Mouse (Mus musculus): ENCODE data around the gene Hist4h4. TPM values are rescaled to one million over a fixed set of nuclear protein-coding genes. Genes with fewer than 3 reads are reported as not detected.
A peak's percentile ranks its signal among the peaks of the same experiment; 100 is the strongest.
"Not testable (repeated sequence)": the region's sequence is repeated elsewhere in the genome, so short reads cannot be mapped to it uniquely, and the experiment has no call there.

The Hist4h4 gene
- total and polyA plus RNA-seq, 3 experiments, result 0.89 to 179 (median 60.9) TPM

- ATAC-seq (ENCODE audit: extremely low read depth, insufficient number of reproducible peaks, low FRiP score, poor library complexity, severe bottlenecking) (no peak), DNase-seq (ENCODE audit: low spot score) (no peak)
- no peak overlapping the region; the same call in 1 of the 2 replicates for H3K4me3 ChIP-seq (ENCODE audit: low read depth, low read length)
- H3K36me3 ChIP-seq (replicated peaks), result peaks cover 11% of the 10 kb centered on the region
- TF ChIP-seq TAL1 (conservative IDR thresholded peaks at IDR 0.05; ENCODE audit: low read depth, low read length), result no peak
- no peak for TF ChIP-seq GATA1 (IDR thresholded peaks at IDR 0.05; ENCODE audit: borderline replicate concordance, low read length)
- no peak for TF ChIP-seq CTCF (IDR thresholded peaks at IDR 0.05; ENCODE audit: low read depth, low read length)
- TF ChIP-seq GATA2 (IDR thresholded peaks at IDR 0.05; ENCODE audit: borderline replicate concordance, low read depth, low read length), result no peak
- no peak for TF ChIP-seq POLR2AphosphoS5 (IDR thresholded peaks at IDR 0.05; ENCODE audit: insufficient replicate concordance, low read depth, low read length)
- no peaks in the 10 kb centered on the region for H3K9me3 ChIP-seq (replicated peaks)
- peaks cover 47% of the 10 kb centered on the region for H3K4me1 ChIP-seq (ENCODE audit: insufficient read depth, low read depth, low read length)
- H3K27me3 ChIP-seq (ENCODE audit: insufficient read depth, low read length), result no peaks in the 10 kb centered on the region
Observed at GRCm38 (mm10) chr6:136805409-136805775, 1.2 kb upstream of the Hist4h4 start.

DNA sequence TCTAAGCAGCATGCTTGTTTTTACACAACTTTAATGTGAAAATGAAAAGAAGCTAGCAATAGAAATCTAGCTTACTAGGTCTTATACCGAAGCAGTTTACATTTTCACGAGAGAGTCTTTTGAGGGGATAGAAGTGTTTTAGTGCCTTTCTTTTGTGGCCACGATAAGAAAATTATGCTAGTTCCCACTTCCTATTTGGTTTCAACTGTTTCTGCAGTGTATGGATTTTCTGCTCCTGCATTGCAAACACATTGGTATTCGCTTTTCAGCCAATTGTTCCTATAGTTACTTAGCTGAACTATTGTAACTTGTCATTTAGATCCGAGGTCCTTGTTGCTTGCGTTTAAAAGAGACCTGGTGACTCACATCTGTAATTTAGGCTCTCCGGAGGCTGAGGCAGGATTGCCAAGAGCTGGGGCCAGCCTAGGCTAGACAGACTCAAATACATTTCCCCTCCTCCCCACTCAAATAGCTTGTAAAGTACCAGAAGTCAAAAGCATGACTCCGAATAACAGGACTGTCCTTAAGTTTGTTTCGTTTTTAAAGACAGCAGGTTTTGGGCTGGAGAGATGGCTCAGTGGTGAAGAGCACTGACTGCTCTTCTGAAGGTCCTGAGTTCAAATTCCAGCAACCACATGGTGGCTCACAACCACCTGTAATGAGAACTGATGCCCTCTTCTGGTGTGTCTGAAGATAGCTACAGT is 642 bp upstream of the Hist4h4 start:
- H3K27me3 ChIP-seq (ENCODE audit: insufficient read depth, low read length), result no peaks in the 10 kb centered on the region
- DNase-seq (ENCODE audit: low spot score), result no peak
- TF ChIP-seq GATA1 (IDR thresholded peaks at IDR 0.05; ENCODE audit: borderline replicate concordance, low read length), result no peak
- TF ChIP-seq POLR2AphosphoS5 (IDR thresholded peaks at IDR 0.05; ENCODE audit: insufficient replicate concordance, low read depth, low read length), result no peak
- no peak for TF ChIP-seq CTCF (IDR thresholded peaks at IDR 0.05; ENCODE audit: low read depth, low read length)
- no peak for TF ChIP-seq GATA2 (IDR thresholded peaks at IDR 0.05; ENCODE audit: borderline replicate concordance, low read depth, low read length)
- no peak for TF ChIP-seq TAL1 (conservative IDR thresholded peaks at IDR 0.05; ENCODE audit: low read depth, low read length)
- peak overlapping the region; percentile 74 for H3K4me3 ChIP-seq (ENCODE audit: low read depth, low read length)
- H3K4me1 ChIP-seq (ENCODE audit: insufficient read depth, low read depth, low read length), result peaks cover 42% of the 10 kb centered on the region
- no peak for ATAC-seq (ENCODE audit: extremely low read depth, insufficient number of reproducible peaks, low FRiP score, poor library complexity, severe bottlenecking)
- H3K36me3 ChIP-seq (replicated peaks), result peaks cover 6% of the 10 kb centered on the region
- H3K9me3 ChIP-seq (replicated peaks), result no peaks in the 10 kb centered on the region

DNA sequence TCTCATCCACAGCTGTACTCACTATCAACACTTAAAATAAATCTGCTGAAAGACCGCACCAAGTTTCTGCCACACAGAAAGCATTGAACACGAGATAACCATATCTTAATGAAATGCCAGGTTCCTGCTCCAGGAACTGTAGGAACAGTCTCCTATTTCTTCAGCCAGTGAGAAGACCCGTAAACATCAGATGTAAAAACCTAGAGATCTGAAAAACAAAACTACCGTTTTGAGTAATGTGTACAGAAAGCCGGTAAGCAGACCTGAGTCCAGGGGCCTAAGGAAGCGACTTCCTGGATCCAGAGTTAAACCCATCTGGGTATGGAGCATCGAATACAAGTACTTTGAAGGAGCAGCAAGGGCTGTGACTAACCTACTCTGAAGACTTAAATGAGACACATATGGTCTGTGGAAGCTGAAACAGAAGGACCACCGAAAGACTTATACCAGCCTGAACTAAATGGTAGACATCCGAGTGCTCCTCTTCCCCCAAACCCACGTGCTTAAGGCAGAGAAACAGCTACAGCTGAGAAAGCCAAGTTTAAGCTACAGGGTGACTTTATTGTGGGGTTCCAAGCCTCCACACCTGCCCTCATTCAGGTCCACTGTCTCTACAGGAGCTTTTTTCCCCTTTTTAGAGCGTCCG is 999 bp downstream of the Hist4h4 start:
- TF ChIP-seq POLR2AphosphoS5 (IDR thresholded peaks at IDR 0.05; ENCODE audit: insufficient replicate concordance, low read depth, low read length) (peak; percentile 98; the same call in 1 of the 2 replicates), CTCF (IDR thresholded peaks at IDR 0.05; ENCODE audit: low read depth, low read length) (no peak)
- Histone ChIP-seq H3K4me1 (ENCODE audit: insufficient read depth, low read depth, low read length) (peaks cover 38% of the 10 kb centered on the region), H3K27me3 (ENCODE audit: insufficient read depth, low read length) (no peaks in the 10 kb centered on the region), H3K9me3 (replicated peaks) (no peaks in the 10 kb centered on the region), H3K36me3 (replicated peaks) (peaks cover 2% of the 10 kb centered on the region), H3K4me3 (ENCODE audit: low read depth, low read length) (peak overlapping the region; percentile 74)
- DNase-seq (ENCODE audit: low spot score) (no peak), ATAC-seq (ENCODE audit: extremely low read depth, insufficient number of reproducible peaks, low FRiP score, poor library complexity, severe bottlenecking) (0 out of 2 replicates have a peak, but pooled peaks have one; percentile 0)

GRCm38 (mm10) chr6:136801274-136801673 is 2.9 kb downstream of the Hist4h4 start:
- H3K4me1 ChIP-seq (ENCODE audit: insufficient read depth, low read depth, low read length), result peaks cover 22% of the 10 kb centered on the region

DNA sequence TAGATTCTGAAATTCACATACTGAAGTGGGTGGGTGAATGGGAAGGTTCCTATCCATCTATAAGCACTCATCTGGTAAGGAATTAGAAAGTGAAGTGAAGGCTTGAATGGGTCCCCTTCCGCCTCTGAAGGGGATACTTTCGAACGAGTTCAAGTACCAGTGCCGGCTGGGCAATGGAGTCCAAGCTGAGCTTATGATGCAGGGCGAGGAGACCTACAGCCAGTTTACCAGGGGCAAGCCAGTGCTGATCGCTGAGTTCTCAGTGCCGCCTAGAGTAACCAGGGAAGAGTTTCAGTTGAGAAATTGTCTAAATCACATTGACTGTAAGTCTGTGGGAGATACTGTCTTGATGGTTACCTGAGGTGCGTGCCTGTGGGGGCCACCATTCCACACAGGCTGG is 3.5 kb downstream of the Hist4h4 start:
- Histone ChIP-seq H3K4me3 (ENCODE audit: low read depth, low read length) (no peak overlapping the region), H3K36me3 (replicated peaks) (no peaks in the 10 kb centered on the region), H3K4me1 (ENCODE audit: insufficient read depth, low read depth, low read length) (peaks cover 19% of the 10 kb centered on the region), H3K9me3 (replicated peaks) (no peaks in the 10 kb centered on the region), H3K27me3 (ENCODE audit: insufficient read depth, low read length) (no peaks in the 10 kb centered on the region)
- no peak for ATAC-seq (ENCODE audit: extremely low read depth, insufficient number of reproducible peaks, low FRiP score, poor library complexity, severe bottlenecking)
- DNase-seq (ENCODE audit: low spot score), result no peak
- TF ChIP-seq GATA1 (IDR thresholded peaks at IDR 0.05; ENCODE audit: borderline replicate concordance, low read length) (no peak), POLR2AphosphoS5 (IDR thresholded peaks at IDR 0.05; ENCODE audit: insufficient replicate concordance, low read depth, low read length) (no peak), GATA2 (IDR thresholded peaks at IDR 0.05; ENCODE audit: borderline replicate concordance, low read depth, low read length) (no peak), TAL1 (conservative IDR thresholded peaks at IDR 0.05; ENCODE audit: low read depth, low read length) (no peak), CTCF (IDR thresholded peaks at IDR 0.05; ENCODE audit: low read depth, low read length) (no peak)

More at GRCm38 (mm10) chr6:136801274-136801673, 2.9 kb downstream of the Hist4h4 start:
- Histone ChIP-seq H3K9me3 (replicated peaks) (no peaks in the 10 kb centered on the region), H3K36me3 (replicated peaks) (no peaks in the 10 kb centered on the region), H3K4me3 (ENCODE audit: low read depth, low read length) (no peak overlapping the region), H3K27me3 (ENCODE audit: insufficient read depth, low read length) (no peaks in the 10 kb centered on the region)
- DNase-seq (ENCODE audit: low spot score) (no peak), ATAC-seq (ENCODE audit: extremely low read depth, insufficient number of reproducible peaks, low FRiP score, poor library complexity, severe bottlenecking) (no peak)
- TF ChIP-seq TAL1 (conservative IDR thresholded peaks at IDR 0.05; ENCODE audit: low read depth, low read length) (no peak), CTCF (IDR thresholded peaks at IDR 0.05; ENCODE audit: low read depth, low read length) (no peak), GATA2 (IDR thresholded peaks at IDR 0.05; ENCODE audit: borderline replicate concordance, low read depth, low read length) (no peak), GATA1 (IDR thresholded peaks at IDR 0.05; ENCODE audit: borderline replicate concordance, low read length) (no peak), POLR2AphosphoS5 (IDR thresholded peaks at IDR 0.05; ENCODE audit: insufficient replicate concordance, low read depth, low read length) (peak; percentile 87; the same call in 1 of the 2 replicates)

DNA sequence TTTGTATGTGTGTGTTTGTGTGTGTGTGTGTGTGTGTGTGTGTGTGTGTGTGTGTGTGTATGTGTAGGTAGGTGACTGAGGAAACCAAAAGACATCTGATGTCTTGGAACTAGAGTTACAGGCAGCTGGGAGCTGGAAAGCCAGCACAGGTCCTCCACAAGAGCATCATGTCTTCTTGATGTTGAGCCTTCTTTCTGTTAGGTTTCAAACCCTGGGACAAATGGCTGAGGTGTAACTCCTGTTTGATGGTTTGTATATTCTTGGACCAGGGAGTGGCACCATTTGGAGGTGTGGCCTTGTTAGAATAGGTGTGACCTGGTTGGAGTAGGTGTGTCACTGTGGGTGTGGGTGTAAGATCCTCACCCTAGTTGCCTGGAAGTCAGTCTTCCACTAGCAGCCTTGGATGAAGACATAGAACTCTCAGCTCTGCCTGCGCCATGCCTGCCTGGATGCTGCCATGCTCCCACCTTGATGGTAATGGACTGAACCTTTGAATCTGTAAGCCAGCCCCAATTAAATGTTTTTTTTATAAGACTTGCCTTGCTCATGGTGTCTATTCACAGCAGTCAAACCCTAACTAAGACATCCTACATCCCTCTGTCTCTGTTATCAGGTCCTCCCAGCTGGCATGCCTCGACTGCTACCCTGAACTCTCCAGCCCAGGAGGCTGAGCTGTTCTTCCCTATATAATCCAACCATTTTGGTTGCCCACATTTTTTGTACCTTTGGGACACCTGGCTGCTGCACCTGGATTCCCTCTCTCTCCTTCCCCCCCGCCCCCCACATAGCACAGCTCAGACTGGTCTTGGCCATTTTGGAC is 6.1 kb downstream of the Hist4h4 start:
- H3K4me3 ChIP-seq (ENCODE audit: low read depth, low read length); H3K4me1 ChIP-seq (ENCODE audit: insufficient read depth, low read depth, low read length); ATAC-seq (ENCODE audit: extremely low read depth, insufficient number of reproducible peaks, low FRiP score, poor library complexity, severe bottlenecking); H3K36me3 ChIP-seq (replicated peaks); DNase-seq (ENCODE audit: low spot score); H3K27me3 ChIP-seq (ENCODE audit: insufficient read depth, low read length); H3K9me3 ChIP-seq (replicated peaks): not testable (repeated sequence)
